Mouse (Mus musculus) limb, embryonic 12.5 days (tissue): Measurements from ENCODE around the gene Pfdn5. TPM values are rescaled to one million over a fixed set of nuclear protein-coding genes. Genes with fewer than 3 reads are reported as not detected.

ENCODE experiments used
- ATAC-seq: fragments of 200-750 bp; cut with Nextera tagmentation; 2 replicates; pipeline ENCODE4 v1.8.0; 2017; ENCODE audit warnings: low read depth, moderate TSS enrichment; ENCODE audit not compliant: insufficient number of reproducible peaks, insufficient read depth, low FRiP score, low TSS enrichment
- H3K27ac ChIP-seq: fragments of 300-500 bp; sonication (generic); 2 replicates; pipeline ENCODE4 v1.5.1; 2016; ENCODE audit warnings: mild to moderate bottlenecking, moderate library complexity
- H3K27me3 ChIP-seq: fragments of 300-500 bp; sonication (generic); 2 replicates; pipeline ENCODE4 v1.6.1; 2016; ENCODE audit warnings: mild to moderate bottlenecking, moderate library complexity
- H3K36me3 ChIP-seq: fragments of 300-500 bp; sonication (generic); 2 replicates; pipeline ENCODE4 v1.6.1; 2016; ENCODE audit warnings: mild to moderate bottlenecking, moderate library complexity
- H3K4me1 ChIP-seq: fragments of 300-500 bp; sonication (generic); replicated peaks from 2 replicates; pipeline ENCODE4 v1.6.1; 2016
- H3K4me2 ChIP-seq: fragments of 300-500 bp; sonication (generic); 2 replicates; pipeline ENCODE4 v1.6.1; 2016; ENCODE audit warnings: mild to moderate bottlenecking, moderate library complexity
- H3K4me3 ChIP-seq: fragments of 300-500 bp; sonication (generic); replicated peaks from 2 replicates; pipeline ENCODE4 v1.5.1; 2016; ENCODE audit warnings: mild to moderate bottlenecking
- H3K9ac ChIP-seq: fragments of 300-500 bp; sonication (generic); replicated peaks from 2 replicates; pipeline ENCODE4 v1.6.1; 2016; ENCODE audit warnings: mild to moderate bottlenecking, moderate library complexity
- H3K9me3 ChIP-seq: fragments of 300-500 bp; sonication (generic); 2 replicates; pipeline ENCODE4 v1.6.1; 2016; ENCODE audit warnings: mild to moderate bottlenecking, moderate library complexity
- WGBS: fragments of 180-500 bp; shearing (Covaris S2); methylation state at CpG from one replicate; pipeline ENCODE4 v1.1.7; 2016; 5-methylcytosine and 5-hydroxymethylcytosine counted together
- polyA plus RNA-seq: library from polyadenylated mRNA; unstranded; fragments of >200 nt; fragmentation: Nextera tagmentation; extraction: Ambion mirVana; gene quantifications from 2 replicates; pipeline ENCODE4 v1.2.1, GENCODE M21; 2016

Pfdn5 gene
- polyA plus RNA-seq, 1 experiment from 2014 or later = 445 TPM

GRCm38 (mm10) chr15:102336946-102337345 lies 11.0 kb downstream of the Pfdn5 start:
- Histone ChIP-seq H3K27ac (no peak overlapping the region), H3K9me3 (no peaks in the 10 kb centered on the region), H3K9ac (no peak overlapping the region), H3K27me3 (no peaks in the 10 kb centered on the region), H3K4me3 (no peak overlapping the region), H3K4me2 (no peak overlapping the region), H3K36me3 (peaks cover 88% of the 10 kb centered on the region), H3K4me1 (peaks cover 15% of the 10 kb centered on the region)
- ATAC-seq = no peak
- WGBS = 90% methylated on average over 4 of the region's 4 CpGs

- Histone ChIP-seq H3K27ac (no peak overlapping the region), H3K4me1 (no peaks in the 10 kb centered on the region), H3K36me3 (peaks cover 86% of the 10 kb centered on the region), H3K4me2 (no peak overlapping the region), H3K9me3 (no peaks in the 10 kb centered on the region), H3K27me3 (no peaks in the 10 kb centered on the region), H3K4me3 (no peak overlapping the region), H3K9ac (no peak overlapping the region)
- no peak for ATAC-seq
- WGBS = 63% methylated on average over 5 of the region's 5 CpGs
Observed at GRCm38 (mm10) chr15:102339612-102340011, 13.7 kb downstream of the Pfdn5 start.

GRCm38 (mm10) chr15:102341580-102341979 lies 15.7 kb downstream of the Pfdn5 start:
- Histone ChIP-seq H3K9ac (no peak overlapping the region), H3K27ac (no peak overlapping the region), H3K9me3 (no peaks in the 10 kb centered on the region), H3K4me3 (no peak overlapping the region), H3K4me2 (no peak overlapping the region), H3K36me3 (peaks cover 86% of the 10 kb centered on the region), H3K27me3 (no peaks in the 10 kb centered on the region), H3K4me1 (no peaks in the 10 kb centered on the region)
- no peak for ATAC-seq
- 17% methylated on average over 1 of the region's 1 CpGs for WGBS

- no peak overlapping the region for H3K4me3 ChIP-seq
- H3K4me2 ChIP-seq = no peak overlapping the region
- H3K27ac ChIP-seq = no peak overlapping the region
- no peaks in the 10 kb centered on the region for H3K27me3 ChIP-seq
- no peak overlapping the region for H3K9ac ChIP-seq
- no peak for ATAC-seq
- no peaks in the 10 kb centered on the region for H3K4me1 ChIP-seq
- WGBS = 99% methylated on average over 3 of the region's 3 CpGs
- H3K36me3 ChIP-seq = peaks cover 74% of the 10 kb centered on the region
- H3K9me3 ChIP-seq = no peaks in the 10 kb centered on the region
Observed at GRCm38 (mm10) chr15:102344490-102344889, 18.6 kb downstream of the Pfdn5 start.

GRCm38 (mm10) chr15:102346444-102346843 lies 20.5 kb downstream of the Pfdn5 start:
- WGBS = 64% methylated on average over 4 of the region's 4 CpGs
- ATAC-seq = no peak
- H3K36me3 ChIP-seq = peaks cover 62% of the 10 kb centered on the region

GRCm38 (mm10) chr15:102350138-102350941 lies 24.4 kb downstream of the Pfdn5 start, which contains the start of gene Aaas:
Gene Aaas, minus strand, starts transcription at chr15:102350771.
- Histone ChIP-seq H3K4me1 (peaks cover 14% of the 10 kb centered on the region), H3K27me3 (no peaks in the 10 kb centered on the region), H3K4me2 (peak within 1 kb of the TSS; percentile 81), H3K9me3 (no peaks in the 10 kb centered on the region), H3K36me3 (peaks cover 29% of the 10 kb centered on the region), H3K27ac (peak within 1 kb of the TSS; percentile 79), H3K9ac (peak within 1 kb of the TSS; percentile 82), H3K4me3 (peak within 1 kb of the TSS; percentile 75)
- peak; percentile 74 for ATAC-seq
- under 1% methylated on average over 56 of the region's 56 CpGs for WGBS

More at GRCm38 (mm10) chr15:102346444-102346843, 20.5 kb downstream of the Pfdn5 start:
- H3K27me3 ChIP-seq = no peaks in the 10 kb centered on the region
- no peak overlapping the region for H3K9ac ChIP-seq
- H3K4me3 ChIP-seq = no peak overlapping the region
- H3K27ac ChIP-seq = no peak overlapping the region
- no peaks in the 10 kb centered on the region for H3K9me3 ChIP-seq
- peaks cover 9% of the 10 kb centered on the region for H3K4me1 ChIP-seq
- H3K4me2 ChIP-seq = no peak overlapping the region

GRCm38 (mm10) chr15:102350942-102351291 lies 25.0 kb downstream of the Pfdn5 start:
- H3K27me3 ChIP-seq = no peaks in the 10 kb centered on the region
- no peak for ATAC-seq

GRCm38 (mm10) chr15:102352177-102352576 lies 26.3 kb downstream of the Pfdn5 start:
- Histone ChIP-seq H3K36me3 (peaks cover 10% of the 10 kb centered on the region), H3K9me3 (no peaks in the 10 kb centered on the region), H3K9ac (no peak overlapping the region), H3K27ac (no peak overlapping the region), H3K4me3 (no peak overlapping the region), H3K4me2 (no peak overlapping the region), H3K4me1 (peaks cover 30% of the 10 kb centered on the region), H3K27me3 (no peaks in the 10 kb centered on the region)
- WGBS = 56% methylated on average over 2 of the region's 2 CpGs
- no peak for ATAC-seq

More at GRCm38 (mm10) chr15:102350942-102351291, 25.0 kb downstream of the Pfdn5 start:
- Histone ChIP-seq H3K9ac (peak overlapping the region; percentile 55), H3K4me1 (peaks cover 18% of the 10 kb centered on the region), H3K27ac (peak overlapping the region; percentile 60; the same call in 1 of the 2 replicates), H3K36me3 (peaks cover 23% of the 10 kb centered on the region), H3K4me2 (peak overlapping the region; percentile 81), H3K4me3 (peak overlapping the region; percentile 75), H3K9me3 (no peaks in the 10 kb centered on the region)
- WGBS = 10% methylated on average over 11 of the region's 11 CpGs

GRCm38 (mm10) chr15:102353986-102354385 lies 28.1 kb downstream of the Pfdn5 start:
- no peak for ATAC-seq
- Histone ChIP-seq H3K4me1 (peaks cover 47% of the 10 kb centered on the region), H3K27ac (0 out of 2 replicates have a peak overlapping the region, but pooled peaks have one; percentile 46), H3K4me2 (no peak overlapping the region), H3K4me3 (no peak overlapping the region), H3K36me3 (no peaks in the 10 kb centered on the region), H3K9ac (no peak overlapping the region), H3K27me3 (peaks cover 12% of the 10 kb centered on the region), H3K9me3 (no peaks in the 10 kb centered on the region)
- 82% methylated on average over 2 of the region's 2 CpGs for WGBS

GRCm38 (mm10) chr15:102355134-102355870 lies 29.4 kb downstream of the Pfdn5 start:
- Histone ChIP-seq H3K9me3 (no peaks in the 10 kb centered on the region), H3K9ac (peak overlapping the region; percentile 78), H3K27me3 (peaks cover 20% of the 10 kb centered on the region), H3K36me3 (no peaks in the 10 kb centered on the region), H3K27ac (peak overlapping the region; percentile 97), H3K4me2 (peak overlapping the region; percentile 92), H3K4me3 (peak overlapping the region; percentile 49), H3K4me1 (peaks cover 47% of the 10 kb centered on the region)
- under 1% methylated on average over 49 of the region's 49 CpGs for WGBS
- peak; percentile 32; the same call in 1 of the 2 replicates for ATAC-seq

- ATAC-seq = peak; percentile 30; the same call in 1 of the 2 replicates
- peak overlapping the region; percentile 78 for H3K9ac ChIP-seq
- peak overlapping the region; percentile 92 for H3K4me2 ChIP-seq
Observed at GRCm38 (mm10) chr15:102355871-102356441, 30.0 kb downstream of the Pfdn5 start.

More at GRCm38 (mm10) chr15:102355871-102356441, 30.0 kb downstream of the Pfdn5 start:
- WGBS = under 1% methylated on average over 38 of the region's 38 CpGs
- H3K9me3 ChIP-seq = no peaks in the 10 kb centered on the region
- H3K4me1 ChIP-seq = peaks cover 46% of the 10 kb centered on the region
- peaks cover 21% of the 10 kb centered on the region for H3K27me3 ChIP-seq
- peak overlapping the region; percentile 49 for H3K4me3 ChIP-seq
- peak overlapping the region; percentile 97 for H3K27ac ChIP-seq
- no peaks in the 10 kb centered on the region for H3K36me3 ChIP-seq
